Mouse (Mus musculus): Measurements from ENCODE around the gene Bsdc1. TPM values are rescaled to one million over a fixed set of nuclear protein-coding genes. Genes with fewer than 3 reads are reported as not detected.
"Not testable (repeated sequence)": the region's sequence is repeated elsewhere in the genome, so short reads cannot be mapped to it uniquely, and the experiment has no call there.

Bsdc1 gene
- 10 to 100 TPM; 56.3 to 62.4 TPM for total RNA-seq (2021)

- intact Hi-C loops (cut with DNase I), result loop anchor here (5.0 kb wide), 1 partner anchor 124 kb away; the partner anchor contains the start of genes Rbbp4 and Zbtb8os
- DNase-seq (ENCODE audit: low spot score in 2 of 2), result peak; percentile 99 to 100
Observed at GRCm38 (mm10) chr4:129461183-129461960, at the start of gene Bsdc1. Gene Bsdc1 (plus strand): TSS chr4:129461581.

GRCm38 (mm10) chr4:129415892-129416291 lies 45.5 kb upstream of the Bsdc1 start:
- DNase-seq (ENCODE audit: low spot score in 2 of 2), result no peak
- intact Hi-C loops (cut with DNase I), result no loop called here

GRCm38 (mm10) chr4:129416478-129416877 lies 44.9 kb upstream of the Bsdc1 start:
- DNase-seq (ENCODE audit: low spot score in 2 of 2), result no peak
- intact Hi-C loops (cut with DNase I), result no loop called here

GRCm38 (mm10) chr4:129418321-129418720 lies 43.1 kb upstream of the Bsdc1 start:
- no peak for DNase-seq (ENCODE audit: low spot score in 2 of 2)
- intact Hi-C loops (cut with DNase I), result no loop called here

GRCm38 (mm10) chr4:129440340-129441063 lies 20.9 kb upstream of the Bsdc1 start, which contains the start of gene Zbtb8b:
Gene Zbtb8b (minus strand): TSS chr4:129440853.
- intact Hi-C loops (cut with DNase I), result no loop called here
- peak; percentile 81 to 82 for DNase-seq (ENCODE audit: low spot score in 2 of 2)

GRCm38 (mm10) chr4:129441145-129441544 lies 20.2 kb upstream of the Bsdc1 start:
- DNase-seq (ENCODE audit: low spot score in 2 of 2), result no peak
- intact Hi-C loops (cut with DNase I), result no loop called here

- DNase-seq (ENCODE audit: low spot score in 2 of 2), result no peak
- intact Hi-C loops (cut with DNase I), result no loop called here
Observed at GRCm38 (mm10) chr4:129447360-129447759, 14.0 kb upstream of the Bsdc1 start.

GRCm38 (mm10) chr4:129447778-129448563 lies 13.4 kb upstream of the Bsdc1 start:
- intact Hi-C loops (cut with DNase I), result no loop called here
- DNase-seq (ENCODE audit: low spot score in 2 of 2), result no peak

- no peak for DNase-seq (ENCODE audit: low spot score in 2 of 2)
- intact Hi-C loops (cut with DNase I), result no loop called here
Observed at GRCm38 (mm10) chr4:129448713-129449112, 12.7 kb upstream of the Bsdc1 start.

GRCm38 (mm10) chr4:129450851-129451250 lies 10.5 kb upstream of the Bsdc1 start:
- intact Hi-C loops (cut with DNase I), result loop anchor here (10.0 kb wide), 2 partner anchors 246 to 316 kb away; partner anchors contain the start of gene Fndc5
- no peak for DNase-seq (ENCODE audit: low spot score in 2 of 2)

- intact Hi-C loops (cut with DNase I), result loop anchor here (10.0 kb wide), 2 partner anchors 247 to 317 kb away; partner anchors contain the start of gene Fndc5
- DNase-seq (ENCODE audit: low spot score in 2 of 2), result no peak
Observed at GRCm38 (mm10) chr4:129451471-129452169, 9.8 kb upstream of the Bsdc1 start.

GRCm38 (mm10) chr4:129455265-129455664 lies 6.1 kb upstream of the Bsdc1 start:
- peak; percentile 50 to 64 for DNase-seq (ENCODE audit: low spot score in 2 of 2)
- intact Hi-C loops (cut with DNase I), result loop anchor here (1.0 to 10.0 kb wide), 3 partner anchors 105 to 320 kb away; partner anchors contain the start of gene Fndc5

- intact Hi-C loops (cut with DNase I), result loop anchor here (10.0 kb wide), 2 partner anchors 251 to 321 kb away; partner anchors contain the start of gene Fndc5
- DNase-seq (ENCODE audit: low spot score in 2 of 2), result no peak
Observed at GRCm38 (mm10) chr4:129456126-129456525, 5.3 kb upstream of the Bsdc1 start.

GRCm38 (mm10) chr4:129457311-129457710 lies 4.1 kb upstream of the Bsdc1 start:
- not testable (repeated sequence) for DNase-seq (ENCODE audit: low spot score in 2 of 2)
- intact Hi-C loops (cut with DNase I), result loop anchor here (10.0 kb wide), 2 partner anchors 253 to 323 kb away; partner anchors contain the start of gene Fndc5

- intact Hi-C loops (cut with DNase I), result loop anchor here (5.0 to 10.0 kb wide), 3 partner anchors 122 to 325 kb away; partner anchors contain the start of genes Fndc5, Rbbp4 and Zbtb8os
Observed at GRCm38 (mm10) chr4:129459726-129460125, 1.7 kb upstream of the Bsdc1 start.

GRCm38 (mm10) chr4:129460827-129461182 lies 576 bp upstream of the Bsdc1 start:
- intact Hi-C loops (cut with DNase I), result loop anchor here (5.0 kb wide), 1 partner anchor 124 kb away; the partner anchor contains the start of genes Rbbp4 and Zbtb8os
- no peak for DNase-seq (ENCODE audit: low spot score in 2 of 2)

More at GRCm38 (mm10) chr4:129459726-129460125, 1.7 kb upstream of the Bsdc1 start:
- DNase-seq (ENCODE audit: low spot score in 2 of 2), result no peak

- no peak for DNase-seq (ENCODE audit: low spot score in 2 of 2)
- intact Hi-C loops (cut with DNase I), result loop anchor here (5.0 kb wide), 1 partner anchor 125 kb away; the partner anchor contains the start of genes Rbbp4 and Zbtb8os
Observed at GRCm38 (mm10) chr4:129462118-129462517, 737 bp downstream of the Bsdc1 start.
